Mouse (Mus musculus) layer of hippocampus, postnatal 36 days (tissue): ENCODE results near the gene Hdac9. TPM values are rescaled to one million over a fixed set of nuclear protein-coding genes. Genes with fewer than 3 reads are reported as not detected.
A peak's percentile ranks its signal among the peaks of the same experiment; 100 is the strongest.

Source experiments
- DNase-seq, 2 experiments: peaks; one replicate each; pipeline ENCODE4 v3.0.0; 2022
- total RNA-seq, 2 experiments: library from RNA; stranded (reverse); gene quantifications; 2 replicates each; pipeline ENCODE4 v1.2.3; 2021

Hdac9 gene
- total RNA-seq, 2 experiments from 2014 or later = 36.9 to 38.9 TPM

GRCm38 (mm10) chr12:34334455-34335084, 582.3 kb downstream of the Hdac9 start:
- DNase-seq = no peak

- no peak for DNase-seq
Observed at GRCm38 (mm10) chr12:34332884-34333283, 584.0 kb downstream of the Hdac9 start.

GRCm38 (mm10) chr12:34327111-34327510, 589.8 kb downstream of the Hdac9 start:
- DNase-seq = no peak

- DNase-seq = no peak
Observed at GRCm38 (mm10) chr12:34312113-34312719, 604.7 kb downstream of the Hdac9 start.

GRCm38 (mm10) chr12:34305453-34305852, 611.4 kb downstream of the Hdac9 start:
- no peak for DNase-seq

- no peak for DNase-seq
Observed at GRCm38 (mm10) chr12:34292346-34292745, 624.5 kb downstream of the Hdac9 start.

- no peak for DNase-seq
Observed at GRCm38 (mm10) chr12:34287218-34287617, 629.7 kb downstream of the Hdac9 start.

- no peak for DNase-seq
Observed at GRCm38 (mm10) chr12:34284888-34285287, 632.0 kb downstream of the Hdac9 start.

- DNase-seq = no peak
Observed at GRCm38 (mm10) chr12:34284396-34284795, 632.5 kb downstream of the Hdac9 start.

GRCm38 (mm10) chr12:34278822-34279221, 638.1 kb downstream of the Hdac9 start:
- DNase-seq = no peak

GRCm38 (mm10) chr12:34273816-34274215, 643.1 kb downstream of the Hdac9 start:
- DNase-seq = no peak

- DNase-seq = no peak
Observed at GRCm38 (mm10) chr12:34270096-34270495, 646.8 kb downstream of the Hdac9 start.

GRCm38 (mm10) chr12:34269472-34270040, 647.3 kb downstream of the Hdac9 start:
- no peak for DNase-seq

- DNase-seq = no peak
Observed at GRCm38 (mm10) chr12:34259651-34260050, 657.2 kb downstream of the Hdac9 start.

- no peak for DNase-seq
Observed at GRCm38 (mm10) chr12:34249160-34249559, 667.7 kb downstream of the Hdac9 start.

GRCm38 (mm10) chr12:34248193-34249121, 668.4 kb downstream of the Hdac9 start:
- no peak for DNase-seq

GRCm38 (mm10) chr12:34238796-34239195, 678.1 kb downstream of the Hdac9 start:
- DNase-seq = no peak

- DNase-seq = peak; percentile 11 to 12
Observed at GRCm38 (mm10) chr12:34231621-34232150, 685.2 kb downstream of the Hdac9 start.

GRCm38 (mm10) chr12:34224505-34224904, 692.4 kb downstream of the Hdac9 start:
- DNase-seq = no peak

GRCm38 (mm10) chr12:34221014-34221413, 695.9 kb downstream of the Hdac9 start:
- no peak for DNase-seq

GRCm38 (mm10) chr12:34220051-34220926, 696.6 kb downstream of the Hdac9 start:
- no peak for DNase-seq

GRCm38 (mm10) chr12:34218561-34218960, 698.3 kb downstream of the Hdac9 start:
- DNase-seq = no peak
